Mouse (Mus musculus) urinary bladder, adult 18-20 months (tissue): ENCODE data around the gene Smyd3.

Experiments
- DNase-seq, 2 experiments: peaks; one replicate each; pipeline ENCODE4 v3.0.0; 2022; ENCODE audit warnings: low spot score in 2 of 2, mixed read lengths in 2 of 2

Smyd3 gene

DNA sequence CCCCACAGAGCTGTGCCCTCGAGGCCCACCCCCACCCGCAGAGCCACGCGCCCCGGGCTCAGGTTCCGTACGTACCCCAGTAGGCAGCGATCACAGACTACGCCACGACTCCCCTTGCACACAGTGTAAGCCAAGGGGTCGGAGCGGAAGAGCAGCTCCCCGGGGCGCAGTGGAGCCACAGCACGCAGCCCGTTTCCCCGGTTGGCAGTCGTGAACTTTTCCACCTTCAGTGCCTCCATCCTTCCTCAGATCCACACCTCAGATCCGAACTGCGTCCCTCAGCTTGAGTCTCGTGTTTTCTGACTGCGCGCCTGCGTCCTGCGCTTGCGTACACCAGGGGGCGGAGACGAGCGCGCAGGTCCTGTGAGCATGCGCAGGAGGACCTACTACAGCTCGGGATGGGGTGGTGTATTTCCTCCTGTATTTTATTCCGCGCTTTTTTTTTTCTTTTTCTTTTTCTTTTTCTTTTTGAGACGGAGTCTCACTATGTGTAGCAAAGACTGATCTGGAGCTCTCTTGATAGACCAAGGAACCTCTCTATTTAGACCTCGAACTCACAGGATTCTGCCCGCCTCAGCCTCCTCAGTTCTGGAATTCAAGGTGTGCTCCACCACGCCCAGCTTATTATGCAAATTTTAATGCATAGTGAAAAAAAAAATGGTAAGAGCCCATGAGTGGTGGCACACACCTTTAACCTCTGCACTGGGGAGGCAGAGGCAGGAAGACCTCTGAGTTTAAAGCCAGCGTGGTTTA, at the start of gene Smyd3:
TSS of gene Smyd3 (minus strand) at position 329 of the 753 bp plus-strand sequence.
- peak; percentile 72 to 73 for DNase-seq

DNA sequence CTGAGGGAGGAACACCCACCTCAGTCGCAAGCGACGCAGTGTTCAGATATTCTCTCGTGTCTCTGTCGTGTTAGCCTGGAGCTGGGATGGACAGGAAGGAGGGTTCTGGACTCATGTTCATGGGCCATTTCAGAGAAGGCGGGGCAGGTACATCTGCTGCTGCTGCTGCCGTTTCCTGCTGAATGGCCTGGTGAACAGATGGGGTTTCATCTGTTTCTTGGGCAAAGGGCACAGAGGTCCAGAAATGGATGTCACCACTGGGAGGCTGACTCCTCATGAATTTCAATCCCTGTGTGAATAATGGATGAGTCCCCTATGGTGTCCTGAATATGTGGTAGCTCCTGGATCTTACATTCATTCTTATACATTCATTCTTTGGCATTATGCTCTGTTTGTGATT, 49.7 kb upstream of the Smyd3 start:
- no peak for DNase-seq

DNA sequence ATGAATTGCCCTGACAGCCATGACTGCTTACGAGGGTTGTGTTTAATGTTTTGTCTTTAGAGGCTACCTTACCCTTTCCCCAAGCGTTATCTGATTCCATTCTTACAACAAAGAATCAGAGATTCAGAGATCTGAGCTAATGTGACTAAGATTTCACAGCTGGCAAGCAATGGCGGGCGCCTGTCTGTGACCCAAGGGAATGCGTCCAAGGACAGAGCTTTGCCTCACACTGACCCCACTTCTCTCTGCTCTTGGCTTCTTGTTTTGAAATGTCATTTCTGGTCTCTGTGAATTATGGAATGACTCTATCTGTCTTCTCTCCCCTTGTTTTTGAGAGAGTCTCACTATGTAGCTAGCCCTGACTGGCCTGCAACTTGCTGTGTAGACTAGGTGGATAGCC, 46.1 kb upstream of the Smyd3 start:
- no peak for DNase-seq

DNA sequence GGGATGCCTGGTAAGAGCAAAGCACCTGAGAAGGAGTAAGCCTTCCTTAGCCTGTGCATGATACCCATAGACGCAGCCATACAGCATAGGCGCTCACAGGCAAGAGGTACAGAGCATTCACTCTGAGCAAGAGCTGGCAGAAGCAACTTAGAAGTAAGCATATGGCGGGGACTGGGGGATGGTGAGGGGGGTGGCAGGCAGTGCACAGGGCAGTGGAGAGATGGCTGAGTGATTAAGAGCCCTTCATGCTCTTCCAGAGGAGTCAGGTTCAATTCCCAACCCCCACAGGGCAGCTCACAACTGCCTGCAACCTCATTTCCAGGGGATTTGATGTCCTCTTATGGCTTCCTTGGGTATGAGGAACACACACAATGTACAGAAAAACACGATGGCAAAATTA, 45.4 kb upstream of the Smyd3 start:
- DNase-seq, result no peak

DNA sequence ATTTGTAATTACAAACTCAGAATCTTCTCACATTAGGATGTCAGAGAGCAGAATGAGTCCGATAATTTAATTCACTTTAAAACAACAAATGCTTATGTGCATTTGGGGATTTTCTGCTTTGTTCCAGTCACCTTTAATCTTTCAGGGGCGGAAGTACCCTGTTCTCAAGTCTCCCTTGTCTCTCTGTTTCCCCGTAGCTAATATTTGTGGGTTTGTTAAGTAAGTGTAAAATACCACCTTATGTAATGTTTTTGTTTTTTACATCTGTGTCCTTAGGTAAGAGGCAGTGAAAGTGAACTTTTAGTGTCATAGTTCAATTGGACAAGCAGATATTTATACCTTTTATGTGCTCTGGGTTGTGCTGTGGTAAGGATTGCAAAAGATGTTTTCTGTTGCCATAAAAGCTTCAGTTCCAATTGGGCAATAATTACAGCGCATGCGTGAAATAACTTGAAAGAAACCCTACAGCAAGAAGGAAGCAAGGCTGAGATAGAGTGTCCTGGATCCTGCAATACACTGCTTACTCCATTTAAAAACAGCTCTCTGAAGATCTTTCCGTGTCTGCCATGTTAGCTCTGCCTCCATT, 43.1 kb upstream of the Smyd3 start:
- no peak for DNase-seq

DNA sequence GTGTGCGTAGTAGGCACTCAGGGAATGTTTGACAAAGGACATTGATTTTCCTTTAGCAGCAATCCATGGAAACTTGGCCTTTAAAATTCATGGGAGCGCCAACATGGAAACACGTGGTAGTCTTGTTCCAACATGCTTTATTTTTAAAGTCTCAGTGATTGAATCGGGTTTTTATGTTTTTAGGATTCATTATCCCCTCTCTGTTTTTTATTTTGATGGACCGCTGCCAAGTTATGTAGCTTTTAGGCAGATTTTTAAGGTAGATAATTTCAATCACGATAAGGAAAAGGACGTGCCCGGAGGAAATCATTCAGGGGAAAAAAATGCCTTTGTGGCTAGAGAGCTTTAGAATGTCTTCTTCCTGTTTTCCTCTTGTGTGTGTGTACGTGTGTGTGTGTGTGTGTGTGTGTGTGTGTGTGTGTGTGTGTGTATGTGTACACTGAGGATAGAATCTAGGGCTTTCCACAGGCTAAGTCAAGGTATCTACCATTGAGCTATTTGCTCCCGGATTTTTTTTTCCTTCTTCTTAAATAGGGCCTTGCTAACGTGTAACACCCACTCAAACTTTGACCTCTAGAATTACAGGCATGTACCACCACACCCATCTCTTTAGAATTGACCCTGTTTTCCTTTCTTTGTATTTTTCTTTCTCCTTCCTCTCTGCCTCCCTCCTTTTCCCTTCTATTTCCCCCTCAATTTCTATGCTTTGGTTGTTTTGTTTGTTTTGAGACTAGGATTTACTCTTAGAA, 41.8 kb upstream of the Smyd3 start:
- DNase-seq, result no peak

DNA sequence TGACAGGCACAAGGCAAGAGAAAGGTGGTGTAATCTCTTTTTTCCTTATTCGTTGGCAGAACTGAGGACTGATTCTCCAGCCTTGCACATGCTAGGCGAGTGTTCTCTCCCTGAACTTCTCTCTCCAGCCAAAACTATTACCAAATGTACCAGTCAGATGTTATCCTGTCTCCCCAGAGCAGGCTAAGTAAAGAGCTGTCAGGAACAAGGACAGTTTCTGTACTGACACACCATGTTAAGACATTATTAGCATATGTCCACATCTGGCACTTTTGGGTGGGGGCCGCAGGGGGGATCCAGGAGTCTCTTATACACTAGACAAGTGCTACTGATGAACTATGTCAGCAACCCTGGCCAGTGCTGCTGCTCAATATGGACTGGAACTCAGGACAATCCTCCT, 39.1 kb upstream of the Smyd3 start:
- DNase-seq, result no peak

DNA sequence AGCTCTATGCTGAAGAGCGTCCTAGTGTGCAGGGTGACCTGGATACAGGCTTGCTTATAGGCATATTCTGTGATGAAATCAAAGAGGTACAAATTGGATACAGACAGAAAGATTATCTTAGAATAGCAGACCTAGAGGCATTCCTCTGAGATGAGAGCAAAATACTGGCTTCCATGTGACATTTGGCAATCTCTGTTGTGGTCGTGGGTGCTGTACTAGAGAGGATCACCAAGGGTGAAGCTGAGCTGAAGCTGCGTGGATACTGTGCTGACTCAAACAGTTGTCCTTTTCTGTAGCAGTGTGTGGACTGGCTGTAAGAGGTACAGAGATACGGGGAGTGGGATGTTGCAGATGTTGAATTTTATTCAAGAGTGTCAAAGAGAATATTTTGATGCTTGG, 36.1 kb upstream of the Smyd3 start:
- DNase-seq, result no peak

DNA sequence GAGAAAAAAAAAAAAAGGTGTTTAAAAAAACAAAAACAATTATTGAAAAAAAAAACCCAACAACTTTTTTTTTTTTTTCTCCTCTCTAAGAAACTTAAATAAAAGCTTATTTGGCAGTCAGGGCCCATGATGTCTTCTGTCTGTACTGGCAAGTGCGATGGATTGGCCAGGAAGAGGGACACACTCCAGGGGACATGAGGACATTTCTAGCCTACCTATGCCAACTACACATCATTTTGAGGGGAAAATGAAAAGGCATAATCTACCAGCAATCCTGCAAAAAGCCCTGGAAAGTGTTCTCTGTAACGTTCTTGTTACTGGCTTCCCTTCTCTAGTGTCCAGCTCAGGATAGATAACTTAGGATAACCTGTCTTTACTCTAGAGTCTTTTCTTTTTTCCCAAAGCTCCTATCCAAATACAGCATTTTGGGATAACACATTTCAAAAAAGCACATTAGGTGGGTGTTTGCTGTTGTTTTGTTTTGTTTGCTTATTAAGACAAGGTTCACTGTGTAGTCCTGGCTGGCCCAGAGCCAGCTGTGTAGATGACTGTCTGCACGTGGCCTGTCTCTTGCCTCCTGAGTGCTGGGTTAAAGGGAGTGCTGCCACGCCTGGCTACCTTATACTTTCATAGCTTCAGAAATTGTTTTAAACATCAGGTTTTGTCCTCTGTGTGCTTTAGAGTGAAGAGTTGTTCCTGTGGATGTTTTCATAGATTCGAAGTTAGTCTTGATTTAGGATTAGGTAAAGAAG, 35.5 kb upstream of the Smyd3 start:
- DNase-seq, result no peak

DNA sequence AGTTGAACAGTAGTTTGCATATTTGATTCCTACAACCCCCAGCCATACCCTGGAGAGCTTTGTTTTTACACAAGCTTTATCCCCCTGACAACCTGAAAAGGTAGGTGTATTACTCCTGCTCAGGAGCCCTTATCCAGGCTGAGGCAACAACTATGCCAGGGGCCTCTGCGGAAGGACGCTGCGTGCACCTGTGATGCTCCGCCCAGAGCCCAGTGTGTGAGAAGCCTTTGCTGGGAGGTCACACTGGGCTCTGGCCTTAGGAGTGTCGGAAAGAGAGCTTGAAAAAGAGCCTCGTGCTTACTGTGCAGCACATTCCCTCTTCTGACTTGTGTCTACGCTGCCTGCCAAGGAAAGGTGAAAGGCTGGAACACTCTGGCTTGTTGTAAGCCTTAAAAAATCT, 34.9 kb upstream of the Smyd3 start:
- DNase-seq, result no peak

DNA sequence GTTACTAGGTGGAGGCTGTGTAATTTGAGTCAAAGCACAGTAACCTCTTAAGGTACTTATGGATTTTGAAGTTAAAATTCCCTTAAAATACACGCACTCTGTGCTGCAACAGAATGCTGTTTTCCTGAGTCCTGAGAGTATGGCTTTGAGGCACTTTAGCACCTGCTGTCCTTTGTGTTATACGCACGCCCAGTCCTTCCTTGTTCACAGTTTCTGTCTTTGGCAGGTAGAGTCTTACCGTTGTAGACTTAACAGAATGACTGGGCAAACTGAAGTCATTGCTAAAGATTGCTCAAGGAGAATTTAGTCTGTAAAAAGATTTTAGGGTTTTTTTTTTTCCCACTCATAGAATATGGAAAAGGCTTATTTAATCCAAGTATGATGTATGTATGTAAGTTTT, 34.1 kb upstream of the Smyd3 start:
- no peak for DNase-seq

DNA sequence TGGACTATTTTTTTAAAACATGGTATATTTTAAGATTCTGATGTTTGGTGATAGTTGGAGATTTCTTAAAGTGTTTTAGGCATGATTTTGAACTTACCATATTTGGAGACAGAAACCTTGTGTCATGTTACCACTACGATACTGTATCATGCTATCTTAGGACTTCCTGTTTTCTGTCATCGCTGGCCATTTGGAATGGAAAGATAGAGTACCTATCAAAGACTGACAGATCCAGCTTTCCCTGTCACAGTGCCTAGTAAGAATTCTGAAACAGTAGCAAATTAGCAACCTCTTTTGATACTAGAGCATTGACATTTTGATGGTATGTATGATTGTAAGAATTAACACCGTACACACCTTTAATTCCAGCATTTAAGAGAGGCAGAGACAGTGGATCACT, 33.5 kb upstream of the Smyd3 start:
- DNase-seq, result no peak

DNA sequence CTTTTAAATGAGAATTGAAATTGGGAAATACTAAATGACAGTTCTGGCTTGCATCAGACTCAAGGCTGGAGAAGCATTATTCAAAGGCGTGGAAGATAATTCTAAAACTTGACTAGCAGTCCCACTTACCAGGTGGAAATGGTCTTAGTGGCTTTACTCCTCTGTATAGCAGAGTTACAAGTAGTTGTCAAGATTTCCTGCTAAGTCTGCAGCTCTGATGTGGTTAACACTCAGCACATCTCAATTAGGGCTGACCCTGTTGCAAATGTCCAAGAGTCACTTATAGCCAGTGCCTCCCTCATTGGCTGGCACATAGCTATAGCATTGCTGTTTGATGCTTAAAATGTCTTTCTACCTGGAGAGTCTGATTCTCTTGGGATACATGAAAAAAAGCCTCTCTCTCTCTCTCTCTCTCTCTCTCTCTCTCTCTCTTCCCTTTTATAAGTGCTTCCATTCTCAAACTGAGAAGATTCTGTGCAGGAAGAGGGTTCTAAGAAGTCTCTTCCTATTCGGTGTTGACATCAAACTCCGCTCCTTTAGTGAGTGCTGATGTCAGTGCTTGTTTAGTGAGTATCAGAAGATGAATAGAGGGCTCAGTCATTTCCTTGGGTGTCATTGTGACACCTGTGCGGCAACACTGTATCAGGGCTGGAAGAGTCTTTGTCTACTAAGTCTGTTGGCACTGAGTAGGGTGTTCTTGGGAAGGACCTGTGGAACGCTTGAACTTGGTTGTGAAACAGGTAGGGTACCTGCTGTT, 31.3 kb upstream of the Smyd3 start:
- DNase-seq, result no peak

DNA sequence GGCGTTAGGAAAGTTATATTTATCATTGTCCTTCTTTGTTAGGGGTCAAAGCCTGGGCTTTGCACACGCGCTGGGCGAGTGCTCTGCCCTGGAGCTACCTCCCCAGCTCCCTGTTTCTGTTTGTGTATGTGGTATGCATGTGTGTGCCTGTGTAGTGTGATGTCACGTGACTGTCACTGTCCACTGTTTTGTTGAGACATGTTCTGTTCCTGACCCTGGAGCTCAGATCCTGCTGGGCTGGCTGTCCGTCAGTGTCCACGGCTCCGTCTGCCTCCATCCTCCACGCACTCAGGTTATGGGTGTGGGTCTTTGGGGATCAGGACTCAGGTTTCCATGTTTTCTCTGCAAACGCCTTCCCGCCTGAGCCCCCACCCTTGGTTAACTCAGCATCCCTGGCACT, 30.4 kb upstream of the Smyd3 start:
- DNase-seq, result no peak

DNA sequence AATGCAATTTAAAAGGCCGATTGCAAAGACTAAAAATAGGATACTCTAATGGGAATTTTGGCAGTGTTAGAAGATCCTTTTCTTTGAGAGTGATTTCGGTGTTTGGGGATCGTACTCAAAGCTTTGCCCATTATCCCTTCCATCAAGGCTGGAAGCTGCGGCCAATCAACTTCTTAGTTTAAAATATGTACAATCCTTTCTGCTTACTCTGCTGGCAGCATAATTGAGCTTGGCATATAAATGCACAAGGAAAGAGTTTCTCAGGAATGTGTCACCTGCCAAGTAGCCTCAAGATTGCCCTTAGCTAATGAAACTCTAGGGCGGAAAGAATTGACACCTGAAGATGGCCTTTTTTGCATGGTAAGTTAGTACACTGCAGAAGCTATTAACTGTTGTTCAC, 29.3 kb upstream of the Smyd3 start:
- no peak for DNase-seq

DNA sequence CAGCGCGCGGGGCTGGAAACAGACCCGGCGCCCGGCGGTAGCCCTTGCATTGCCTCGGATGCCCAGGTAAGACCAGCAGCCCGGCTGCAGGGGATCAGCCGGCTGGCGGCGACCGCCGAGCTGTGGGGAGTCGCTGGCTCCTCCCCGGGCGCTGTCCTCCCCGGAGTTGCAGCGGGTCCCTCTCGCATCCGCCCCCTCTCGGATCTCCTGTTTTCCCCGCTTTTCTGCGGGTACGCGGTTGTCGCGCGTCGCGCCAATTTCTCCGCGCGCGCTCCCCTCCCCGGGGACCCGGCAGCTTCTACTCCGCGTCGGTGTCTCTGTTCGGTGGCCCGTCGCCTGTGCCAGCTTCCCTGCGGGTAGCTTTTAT, 28.7 kb upstream of the Smyd3 start:
- no peak for DNase-seq

DNA sequence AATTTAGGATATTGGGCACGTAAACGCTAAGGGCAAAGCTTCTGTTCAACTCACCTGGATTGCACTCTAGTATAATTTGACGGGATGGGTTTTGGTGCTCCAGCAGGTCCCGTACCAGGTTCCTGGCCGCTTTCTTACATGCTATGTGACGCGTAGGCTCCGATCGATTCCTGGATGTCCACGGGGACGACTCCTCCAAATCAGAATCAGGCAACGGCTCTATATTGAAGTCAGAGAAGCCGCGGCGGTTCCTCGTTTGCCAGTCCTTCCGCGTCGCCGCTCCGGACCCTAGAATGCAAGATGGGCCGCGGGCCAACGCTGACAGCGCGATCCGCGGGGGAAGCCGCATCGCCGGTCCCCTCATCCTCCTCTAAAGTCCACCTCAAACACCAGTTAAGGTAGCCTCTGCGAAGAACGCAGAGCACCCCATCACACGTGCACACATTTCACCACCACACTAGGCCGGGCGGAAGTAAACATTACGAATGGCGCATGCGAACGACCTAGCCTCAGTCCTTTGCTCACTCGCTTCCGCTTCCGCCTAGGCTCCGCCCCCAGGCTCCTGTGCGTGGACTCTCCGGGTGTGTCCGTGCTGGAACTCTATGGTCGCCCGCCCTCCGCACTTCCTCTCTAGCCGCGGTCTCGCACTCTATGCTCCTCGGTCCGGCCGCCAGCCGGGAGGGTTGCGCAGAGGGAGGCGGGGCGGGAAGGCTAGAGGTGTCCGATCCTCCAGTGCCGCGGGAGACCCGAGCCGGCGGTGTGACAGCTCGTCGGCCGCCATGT, 28.1 kb upstream of the Smyd3 start, which contains the start of the genes Tfb2m and Cnst:
TSS of gene Tfb2m (minus strand) at position 500 of the 783 bp plus-strand sequence.
TSS of gene Cnst (plus strand) at position 603 of the 783 bp plus-strand sequence.
- DNase-seq, result peak; percentile 95 to 99

DNA sequence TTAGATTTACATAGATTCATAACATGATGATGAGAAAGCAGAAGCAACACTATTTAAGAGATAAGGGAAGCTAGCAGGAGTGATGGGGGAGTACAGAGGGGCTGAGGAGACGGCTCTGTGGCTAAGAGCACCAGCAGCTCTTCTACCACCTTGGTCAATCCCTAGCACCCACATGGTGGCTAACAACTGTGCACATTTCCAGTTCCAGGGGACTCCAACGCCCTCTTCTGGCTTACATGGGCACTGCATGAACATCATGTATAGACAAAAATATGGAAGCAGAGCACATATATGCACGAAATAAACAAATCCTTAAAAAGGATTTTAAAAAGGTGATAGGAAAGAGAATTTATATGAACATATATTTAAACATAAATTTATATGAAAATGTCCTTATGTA, 23.7 kb upstream of the Smyd3 start:
- DNase-seq, result no peak

DNA sequence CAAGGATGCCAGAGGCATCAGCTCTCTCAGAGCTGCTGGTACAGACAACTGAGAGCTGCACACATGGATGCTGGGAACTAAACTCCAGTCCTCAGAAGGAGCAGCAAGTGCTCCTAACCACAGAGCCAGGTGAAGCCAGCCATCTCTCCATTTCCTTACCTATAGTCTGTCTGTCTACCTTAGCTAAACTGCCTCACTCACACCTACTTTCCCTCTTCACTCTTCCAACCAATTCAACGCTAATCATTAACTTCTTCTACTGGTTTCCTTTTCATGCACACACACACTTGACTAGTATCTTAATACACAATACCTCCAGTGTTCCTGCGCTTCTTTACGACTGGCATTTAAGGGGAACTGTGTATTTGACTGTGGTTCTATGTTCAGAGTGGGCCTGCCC, 22.0 kb upstream of the Smyd3 start:
- DNase-seq, result no peak

DNA sequence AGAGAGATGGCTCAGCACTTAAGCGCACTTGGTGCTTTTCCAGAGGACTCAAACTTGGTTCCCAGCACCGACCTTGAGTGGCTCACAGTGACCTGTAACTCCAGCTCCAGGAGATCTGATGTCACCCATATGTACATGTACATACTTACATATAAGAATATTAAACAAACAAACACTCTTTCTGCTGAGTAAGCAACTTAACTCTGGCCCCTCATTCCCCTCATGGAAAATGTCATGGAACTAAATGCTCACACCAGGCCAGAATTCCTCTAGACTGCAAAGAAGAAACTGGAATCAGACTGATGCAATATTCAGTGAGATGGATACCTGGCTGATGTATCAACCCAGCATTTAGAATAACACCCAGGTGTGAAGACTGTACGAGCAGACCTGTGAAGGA, 21.2 kb upstream of the Smyd3 start:
- no peak for DNase-seq

DNA sequence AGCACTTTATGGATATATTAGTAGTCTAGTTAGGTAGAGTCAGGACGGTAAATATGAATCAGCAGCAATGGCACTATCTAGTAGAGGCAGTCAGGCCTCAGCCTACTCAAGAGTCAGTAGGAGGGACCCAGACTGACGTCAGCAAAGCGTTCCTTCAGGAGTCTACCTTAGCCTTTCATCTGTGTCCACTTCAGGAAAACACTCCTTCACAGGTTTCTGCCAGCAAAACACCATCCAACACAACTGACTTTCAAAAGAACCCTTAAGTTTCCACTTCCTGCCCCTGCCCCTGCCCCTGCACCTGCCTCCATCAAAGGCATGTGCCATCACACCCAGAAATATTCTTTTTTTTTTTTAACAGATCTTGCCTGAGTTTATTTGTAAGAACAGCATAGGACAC, 2.1 kb upstream of the Smyd3 start:
- no peak for DNase-seq
